Mouse (Mus musculus) brain, embryonic 14.5 days (tissue): ENCODE results near the gene Atp7b.

Experiments used
- CTCF ChIP-seq: fragments of 200-500 bp; IDR thresholded peaks from 2 replicates; pipeline ENCODE4 v1.5.1; 2012; ENCODE audit warnings: inconsistent platforms, mild to moderate bottlenecking, moderate library complexity, borderline replicate concordance; ENCODE audit not compliant: insufficient read depth, insufficient read length; ENCODE audit errors: extremely low read depth
- POLR2A ChIP-seq: fragments of 200-500 bp; IDR thresholded peaks from 2 replicates; pipeline ENCODE4 v1.6.1; 2012; ENCODE audit warnings: mild to moderate bottlenecking, inconsistent platforms, borderline replicate concordance; ENCODE audit not compliant: poor library complexity, insufficient read depth, insufficient read length, severe bottlenecking; ENCODE audit errors: extremely low read depth

DNA sequence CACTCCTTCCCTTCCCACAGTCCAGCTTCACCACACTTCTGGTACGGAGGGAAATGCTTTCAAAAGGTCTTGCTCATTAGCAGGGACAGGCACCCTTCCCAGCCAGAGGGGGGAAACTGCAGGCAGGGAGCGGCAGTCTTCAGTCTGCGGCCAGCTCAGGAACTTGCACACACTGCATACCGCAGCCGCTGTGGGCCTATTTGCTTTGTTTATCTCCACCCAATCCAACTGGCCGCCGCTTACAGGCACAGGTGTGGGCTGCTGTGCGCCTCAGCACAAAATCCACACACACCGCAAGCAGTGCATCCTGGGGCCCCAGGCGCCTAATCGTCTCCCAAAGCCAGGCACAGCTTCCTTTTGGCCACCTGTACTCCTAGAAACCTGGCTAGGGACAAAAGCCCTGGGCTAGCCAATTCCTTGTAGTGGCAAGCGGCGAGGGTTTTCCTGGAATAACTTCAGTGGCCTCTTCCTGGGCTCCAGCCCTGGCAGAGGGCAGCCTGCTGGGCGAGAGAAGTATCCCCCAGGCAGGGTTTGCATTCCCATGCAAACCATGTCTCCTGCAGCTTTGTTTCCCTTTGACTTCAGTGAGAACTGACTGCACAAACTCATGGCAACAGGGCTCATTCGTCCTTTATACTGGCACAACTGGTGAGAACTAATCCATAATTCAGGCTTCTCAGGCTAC, 20.5 kb downstream of the Atp7b start:
- TF ChIP-seq CTCF (no peak), POLR2A (no peak)
